Mouse (Mus musculus) heart, adult 2 months (tissue): ENCODE measurements at regions not wholly inside any gene's neighbourhood (a gene's known extent, or its start where the extent isn't known, plus 50 kb on each side); places are given as distances from the start of the nearest gene placed in this dataset.

Experiments
- CTCF ChIP-seq: fragments of 200-600 bp; IDR thresholded peaks from 2 replicates; pipeline ENCODE4 v1.8.1; 2022; ENCODE audit warnings: antibody characterized with exemption, mild to moderate bottlenecking, moderate library complexity
- EP300 ChIP-seq: fragments of 200-500 bp; IDR thresholded peaks from 2 replicates; pipeline ENCODE4 v1.6.1; 2011; ENCODE audit warnings: low read depth, low read length, control low read depth; ENCODE audit not compliant: insufficient read depth
- POLR2A ChIP-seq: fragments of 200-500 bp; IDR thresholded peaks from 2 replicates; pipeline ENCODE4 v1.6.1; 2011; ENCODE audit warnings: mild to moderate bottlenecking, low read depth, low read length, control low read depth; ENCODE audit not compliant: insufficient read depth

GRCm38 (mm10) chr6:31644504-31644903 lies 80.7 kb upstream of the Podxl start:
- no peak for TF ChIP-seq CTCF
- TF ChIP-seq POLR2A, result no peak
- no peak for TF ChIP-seq EP300
